In genomic region chr5:145214679-145215078, GRCm38 (mm10) we compare ENCODE assay signal across 17 mouse cellular contexts. TPM values are rescaled to one million over a fixed set of nuclear protein-coding genes. Genes with fewer than 3 reads are reported as not detected.
A peak's percentile ranks its signal among the peaks of the same experiment; 100 is the strongest.
DNase-seq lines count a peak whose midpoint lies in the region; ATAC-seq and TF ChIP-seq lines count a peak whose summit lies in the region.
"Had no signal": no experiment of that assay in that cellular context is flagged by ENCODE, and none has a peak within 500 bp of the region (broad histone marks: within the 10 kb centered on the region; RNA-seq: fewer than 3 reads in every experiment).

No protein-coding gene starts in this region.

- 43% methylated on average over 4 of the region's 4 CpGs for WGBS in liver, adult 2 months
- 65% methylated on average over 4 of the region's 4 CpGs for WGBS in liver, postnatal 0 days (ENCODE audit: insufficient replicate concordance)
- WGBS in forebrain, embryonic 12.5 days, result 71% methylated on average over 4 of the region's 4 CpGs

- no peak overlapping the region for H3K27ac ChIP-seq in gastrocnemius, adult 2 months
- no peak overlapping the region for H3K27ac ChIP-seq in liver, adult 2 months (replicated peaks; ENCODE audit: insufficient read depth, low read depth, low read length)
- peak overlapping the region; percentile 13; the same call in 1 of the 2 replicates for H3K27ac ChIP-seq in ES-E14 (ENCODE audit: insufficient read depth, low read depth, low read length, poor library complexity, severe bottlenecking)
- H3K27ac ChIP-seq in liver, postnatal 0 days (ENCODE audit: low read depth), result no peak overlapping the region
- H3K27ac ChIP-seq in forebrain, embryonic 12.5 days, result no peak overlapping the region
- H3K27ac ChIP-seq: hindbrain, embryonic 13.5 days; liver, embryonic 15.5 days; neural tube, embryonic 15.5 days; stomach, embryonic 15.5 days had no signal

- TF ChIP-seq CTCF in gastrocnemius, adult 2 months (IDR thresholded peaks at IDR 0.05), result peak; percentile 56
- TF ChIP-seq CTCF in liver, adult 2 months (IDR thresholded peaks at IDR 0.05; ENCODE audit: low read depth, low read length), result peak; percentile 43
- peak; percentile 66 for TF ChIP-seq CTCF in liver, postnatal 0 days (IDR thresholded peaks at IDR 0.05; ENCODE audit: low read depth)

- TF ChIP-seq POLR2A in liver, adult 2 months (IDR thresholded peaks at IDR 0.05; ENCODE audit: extremely low read depth, insufficient read depth, low read length), result no peak

- no peak for TF ChIP-seq EP300 in liver, postnatal 0 days (IDR thresholded peaks at IDR 0.05; ENCODE audit: low read depth)

- H3K9ac ChIP-seq in liver, adult 2 months (ENCODE audit: low read depth, low read length), result no peak overlapping the region
- peak overlapping the region; percentile 61; the same call in 1 of the 2 replicates for H3K9ac ChIP-seq in ES-E14 (ENCODE audit: insufficient read depth, low read depth, low read length, poor library complexity, severe bottlenecking)
- H3K9ac ChIP-seq in liver, postnatal 0 days (replicated peaks), result no peak overlapping the region
- no peak overlapping the region for H3K9ac ChIP-seq in forebrain, embryonic 12.5 days
- H3K9ac ChIP-seq: hindbrain, embryonic 13.5 days; liver, embryonic 15.5 days; neural tube, embryonic 15.5 days; stomach, embryonic 15.5 days had no signal

- H3K27me3 ChIP-seq in liver, adult 2 months (ENCODE audit: control insufficient read depth, insufficient read depth, low read length), result no peaks in the 10 kb centered on the region
- no peaks in the 10 kb centered on the region for H3K27me3 ChIP-seq in liver, postnatal 0 days (ENCODE audit: insufficient read depth, low read length)
- no peaks in the 10 kb centered on the region for H3K27me3 ChIP-seq in forebrain, embryonic 12.5 days
- H3K27me3 ChIP-seq: hindbrain, embryonic 13.5 days; liver, embryonic 15.5 days; neural tube, embryonic 15.5 days; stomach, embryonic 15.5 days had no signal

- peaks cover 15% of the 10 kb centered on the region for H3K4me1 ChIP-seq in liver, adult 2 months (ENCODE audit: control insufficient read depth, insufficient read depth, low read length)
- H3K4me1 ChIP-seq in ES-E14 (ENCODE audit: control insufficient read depth in 2 of 2, insufficient read depth in 2 of 2, low read length in 2 of 2, poor library complexity in 1 of 2), result peaks cover 6 to 16% of the 10 kb centered on the region in 2 experiments
- H3K4me1 ChIP-seq in liver, postnatal 0 days (ENCODE audit: insufficient read depth), result no peaks in the 10 kb centered on the region
- H3K4me1 ChIP-seq in forebrain, embryonic 12.5 days, result no peaks in the 10 kb centered on the region
- H3K4me1 ChIP-seq: hindbrain, embryonic 13.5 days; liver, embryonic 15.5 days; neural tube, embryonic 15.5 days; stomach, embryonic 15.5 days had no signal

- H3K4me2 ChIP-seq in liver, postnatal 0 days (ENCODE audit: low read depth, low read length), result no peak overlapping the region
- H3K4me2 ChIP-seq in forebrain, embryonic 12.5 days, result no peak overlapping the region
- H3K4me2 ChIP-seq: heart, embryonic 11.5 days; hindbrain, embryonic 13.5 days; liver, embryonic 15.5 days; neural tube, embryonic 15.5 days; stomach, embryonic 15.5 days had no signal

- no peak for DNase-seq in gastrocnemius, adult 2 months
- DNase-seq in gastrocnemius, postnatal 14 days, result no peak
- DNase-seq in liver, adult 2 months (ENCODE audit: extremely low read depth, low read depth, low spot score), result peak; percentile 60
- DNase-seq in liver (no peak), ES-E14 (ENCODE audit: low read depth, low spot score) (no peak)
- DNase-seq in liver, postnatal 0 days, result no peak
- DNase-seq in spleen, adult 18-20 months, result no peak
- DNase-seq: kidney, postnatal 14 days; right cerebral cortex, postnatal 25 days; thymus, postnatal 36 days had no signal

- peaks cover 9% of the 10 kb centered on the region for H3K36me3 ChIP-seq in liver, adult 2 months (ENCODE audit: control insufficient read depth, insufficient read depth, low read length)
- peaks cover 11% of the 10 kb centered on the region for H3K36me3 ChIP-seq in ES-E14 (ENCODE audit: control insufficient read depth, insufficient read depth, low read length, poor library complexity, severe bottlenecking)
- peaks cover 42% of the 10 kb centered on the region for H3K36me3 ChIP-seq in liver, postnatal 0 days (replicated peaks; ENCODE audit: insufficient read depth, low read length)
- H3K36me3 ChIP-seq in forebrain, embryonic 12.5 days (replicated peaks), result peaks cover 65% of the 10 kb centered on the region

- intact Hi-C loops in gastrocnemius, adult 2 months (cut with DNase I), result no loop called here
- intact Hi-C loops in gastrocnemius, postnatal 14 days (cut with DNase I; ENCODE audit: low total_unique reads), result no loop called here

- H3K9me3 ChIP-seq in ES-E14 (ENCODE audit: control insufficient read depth, insufficient read depth, low read depth, low read length), result no peaks in the 10 kb centered on the region
- no peaks in the 10 kb centered on the region for H3K9me3 ChIP-seq in liver, postnatal 0 days (ENCODE audit: low read length)
- no peaks in the 10 kb centered on the region for H3K9me3 ChIP-seq in forebrain, embryonic 12.5 days
- H3K9me3 ChIP-seq: hindbrain, embryonic 13.5 days; liver, embryonic 15.5 days; neural tube, embryonic 15.5 days; stomach, embryonic 15.5 days had no signal

- H3K79me2 ChIP-seq in liver, adult 2 months (ENCODE audit: control insufficient read depth, insufficient read depth, low read length), result 0 out of 2 replicates have a peak, but pooled peaks cover 5% of the 10 kb centered on the region

- 0 out of 2 replicates have a peak, but pooled peaks have one; percentile 42 for ATAC-seq in liver, postnatal 0 days
- ATAC-seq in forebrain, embryonic 12.5 days (ENCODE audit: low FRiP score), result no peak
- ATAC-seq: midbrain, embryonic 16.5 days had no signal

- H3K4me3 ChIP-seq in gastrocnemius, adult 2 months, result no peak overlapping the region
- H3K4me3 ChIP-seq in liver, adult 2 months (ENCODE audit: insufficient read depth, low read depth, low read length), result no peak overlapping the region
- H3K4me3 ChIP-seq in ES-E14 (ENCODE audit: insufficient read depth in 1 of 2, low read depth in 1 of 2, low read length in 2 of 2, poor library complexity in 1 of 2, severe bottlenecking in 1 of 2), result no peak overlapping the region; a peak in 1 of 4 replicates
- no peak overlapping the region for H3K4me3 ChIP-seq in liver, postnatal 0 days (ENCODE audit: low read depth, low read length)
- no peak overlapping the region for H3K4me3 ChIP-seq in forebrain, embryonic 12.5 days (replicated peaks)
- H3K4me3 ChIP-seq: hindbrain, embryonic 13.5 days; liver, embryonic 15.5 days; neural tube, embryonic 15.5 days; stomach, embryonic 15.5 days had no signal

- in situ Hi-C loops in ES-E14 (cut with MboI; ENCODE audit: low sequenced_read_pairs in 2 of 2, unreplicated experiment in 2 of 2), result no loop called here

TF ChIP-seq in ES-E14, 5 proteins besides CTCF, POLR2A, EP300 and RAD21:
- TF ChIP-seq MAFK (IDR thresholded peaks at IDR 0.05; ENCODE audit: insufficient read depth, low read depth, low read length), result no peak
- TF ChIP-seq HCFC1 (IDR thresholded peaks at IDR 0.05; ENCODE audit: borderline replicate concordance, insufficient read depth, low read length), result no peak
- no peak for TF ChIP-seq ZC3H11A (IDR thresholded peaks at IDR 0.05; ENCODE audit: borderline replicate concordance, low read depth, low read length)
- no peak for TF ChIP-seq ZNF384 (IDR thresholded peaks at IDR 0.05; ENCODE audit: low read depth, low read length)
- TF ChIP-seq CHD2 (IDR thresholded peaks at IDR 0.05; ENCODE audit: low read depth, low read length), result no peak

RNA-seq across cellular contexts. Expression of gene Zkscan5, which starts 10.3 kb away (rescaled TPM):
- 1 to 10 TPM; 8.6 to 9.3 TPM for total RNA-seq in gastrocnemius, adult 2 months (2021)
- 1 to 10 TPM; 7.8 to 8.2 TPM for total RNA-seq in gastrocnemius, postnatal 14 days (2021)
- total RNA-seq in liver, adult 2 months (2014; rRNA removed), result 7.6 and 7.8 TPM in 2 replicates
- 4.8 and 4.9 TPM in 2 replicates for polyA plus RNA-seq in liver, adult 2 months (2012; rRNA removed)
- 16.9 and 18.0 TPM in 2 replicates for total RNA-seq in ES-E14 (2012; rRNA removed)
- polyA plus RNA-seq in liver, postnatal 0 days (2015; fragmentation: Nextera tagmentation; extraction: Ambion mirVana), result 2.8 and 3.8 TPM in 2 replicates
- 19.6 and 21.4 TPM in 2 replicates for polyA plus RNA-seq in forebrain, embryonic 12.5 days (2016; fragmentation: Nextera tagmentation; extraction: Ambion mirVana)

RNA-seq across cellular contexts. Expression of gene Zkscan14, which starts 13.0 kb away (rescaled TPM):
- 10 to 100 TPM in 1 of 2 experiments, 1 to 10 TPM in 1; 9.3 to 11.6 TPM for total RNA-seq in gastrocnemius, adult 2 months (2021)
- 1 to 10 TPM; 7.5 to 8.1 TPM for total RNA-seq in gastrocnemius, postnatal 14 days (2021)
- total RNA-seq in liver, adult 2 months (2014; rRNA removed), result 6.8 and 8.5 TPM in 2 replicates
- polyA plus RNA-seq in liver, adult 2 months (2012; rRNA removed), result 1.8 and 2.1 TPM in 2 replicates
- total RNA-seq in ES-E14 (2012; rRNA removed), result 5.5 TPM in 2 replicates
- 5.0 and 5.5 TPM in 2 replicates for polyA plus RNA-seq in liver, postnatal 0 days (2015; fragmentation: Nextera tagmentation; extraction: Ambion mirVana)
- polyA plus RNA-seq in forebrain, embryonic 12.5 days (2016; fragmentation: Nextera tagmentation; extraction: Ambion mirVana), result 8.0 and 9.0 TPM in 2 replicates

RNA-seq across cellular contexts. Expression of gene Zfp655, which starts 16.8 kb away (rescaled TPM):
- total RNA-seq in gastrocnemius, adult 2 months (2021), result 10 to 100 TPM; 14.3 to 15.2 TPM
- total RNA-seq in gastrocnemius, postnatal 14 days (2021), result 10 to 100 TPM; 11.1 to 13.4 TPM
- total RNA-seq in liver, adult 2 months (2014; rRNA removed), result 29.5 and 29.9 TPM in 2 replicates
- polyA plus RNA-seq in liver, adult 2 months (2012; rRNA removed), result 11.4 and 11.8 TPM in 2 replicates
- 31.4 and 36.1 TPM in 2 replicates for total RNA-seq in ES-E14 (2012; rRNA removed)
- polyA plus RNA-seq in liver, postnatal 0 days (2015; fragmentation: Nextera tagmentation; extraction: Ambion mirVana), result 25.4 and 27.4 TPM in 2 replicates
- polyA plus RNA-seq in forebrain, embryonic 12.5 days (2016; fragmentation: Nextera tagmentation; extraction: Ambion mirVana), result 37.4 and 38.0 TPM in 2 replicates

RNA-seq across cellular contexts. Expression of gene Atp5j2, which starts 22.8 kb away (rescaled TPM):
- 100 to 1,000 TPM; 622 to 768 TPM for total RNA-seq in gastrocnemius, adult 2 months (2021)
- total RNA-seq in gastrocnemius, postnatal 14 days (2021), result 100 to 1,000 TPM; 553 to 667 TPM
- 331 and 332 TPM in 2 replicates for total RNA-seq in liver, adult 2 months (2014; rRNA removed)
- polyA plus RNA-seq in liver, adult 2 months (2012; rRNA removed), result 171 and 187 TPM in 2 replicates
- total RNA-seq in ES-E14 (2012; rRNA removed), result 537 and 605 TPM in 2 replicates
- polyA plus RNA-seq in liver, postnatal 0 days (2015; fragmentation: Nextera tagmentation; extraction: Ambion mirVana), result 411 and 425 TPM in 2 replicates
- 523 and 541 TPM in 2 replicates for polyA plus RNA-seq in forebrain, embryonic 12.5 days (2016; fragmentation: Nextera tagmentation; extraction: Ambion mirVana)

RNA-seq across cellular contexts. Expression of gene Cpsf4, which starts 47.7 kb away (rescaled TPM):
- total RNA-seq in gastrocnemius, adult 2 months (2021), result 1 to 10 TPM; 9.3 to 9.9 TPM
- total RNA-seq in gastrocnemius, postnatal 14 days (2021), result 1 to 10 TPM; 7.1 to 8.8 TPM
- 16.4 TPM in 2 replicates for total RNA-seq in liver, adult 2 months (2014; rRNA removed)
- 16.8 and 20.2 TPM in 2 replicates for polyA plus RNA-seq in liver, adult 2 months (2012; rRNA removed)
- 73.2 and 74.4 TPM in 2 replicates for total RNA-seq in ES-E14 (2012; rRNA removed)
- polyA plus RNA-seq in liver, postnatal 0 days (2015; fragmentation: Nextera tagmentation; extraction: Ambion mirVana), result 18.1 and 19.3 TPM in 2 replicates
- polyA plus RNA-seq in forebrain, embryonic 12.5 days (2016; fragmentation: Nextera tagmentation; extraction: Ambion mirVana), result 65.7 and 69.5 TPM in 2 replicates
